Comparison of ENCODE assay signal across 26 mouse cellular contexts in the genomic region with DNA sequence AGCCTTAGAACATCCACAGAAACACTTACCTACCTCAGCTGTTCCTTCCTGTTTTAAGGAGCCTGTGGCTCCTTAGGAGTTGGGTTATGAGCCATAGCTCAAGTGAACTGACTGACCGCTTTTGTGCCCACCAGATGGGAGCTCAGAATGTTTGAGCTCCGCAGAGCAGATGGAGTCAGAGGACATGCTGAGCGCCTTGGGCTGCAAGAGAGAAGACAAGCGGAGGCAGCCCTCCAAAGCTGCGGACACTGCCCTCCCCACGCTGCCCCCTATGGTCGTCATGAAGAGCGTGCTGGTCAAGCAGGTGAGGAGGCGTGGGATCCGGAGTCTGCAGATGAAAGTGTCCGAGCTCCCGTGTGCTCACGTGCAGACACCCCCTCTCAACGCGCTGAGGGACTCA. TPM values are rescaled to one million over a fixed set of nuclear protein-coding genes. Genes with fewer than 3 reads are reported as not detected.
DNase-seq lines count a peak whose midpoint lies in the region; ATAC-seq and TF ChIP-seq lines count a peak whose summit lies in the region.
"Had no signal": no experiment of that assay in that cellular context is flagged by ENCODE, and none has a peak within 500 bp of the region (broad histone marks: within the 10 kb centered on the region; RNA-seq: fewer than 3 reads in every experiment).

No protein-coding gene starts in this region.

- TF ChIP-seq EP300 in liver, embryonic 14.5 days (IDR thresholded peaks at IDR 0.05; ENCODE audit: low read depth) = no peak

- H3K4me2 ChIP-seq in liver, embryonic 14.5 days (ENCODE audit: low read depth) = no peak overlapping the region
- no peak overlapping the region for H3K4me2 ChIP-seq in liver, embryonic 11.5 days
- H3K4me2 ChIP-seq in intestine, embryonic 15.5 days (replicated peaks) = no peak overlapping the region
- H3K4me2 ChIP-seq: forebrain, embryonic 13.5 days; heart, embryonic 11.5 days; limb, embryonic 15.5 days; midbrain, embryonic 12.5 days had no signal

- H3K27me3 ChIP-seq in liver, embryonic 14.5 days (ENCODE audit: control insufficient read depth, insufficient read depth, low read length) = no peaks in the 10 kb centered on the region
- no peaks in the 10 kb centered on the region for H3K27me3 ChIP-seq in liver, embryonic 11.5 days (replicated peaks; ENCODE audit: control insufficient read depth, insufficient read depth, low read length)
- no peaks in the 10 kb centered on the region for H3K27me3 ChIP-seq in intestine, embryonic 15.5 days (replicated peaks)
- H3K27me3 ChIP-seq: CH12.LX; forebrain, embryonic 13.5 days; limb, embryonic 15.5 days; midbrain, embryonic 12.5 days had no signal

- H3K9ac ChIP-seq in liver, embryonic 14.5 days (replicated peaks) = no peak overlapping the region
- H3K9ac ChIP-seq in liver, embryonic 11.5 days (ENCODE audit: low read depth, low read length) = no peak overlapping the region
- no peak overlapping the region for H3K9ac ChIP-seq in intestine, embryonic 15.5 days
- H3K9ac ChIP-seq: forebrain, embryonic 13.5 days; limb, embryonic 15.5 days had no signal

- 0 out of 2 replicates have a peak, but pooled peaks have one; percentile 22 for TF ChIP-seq CTCF in liver, embryonic 14.5 days (IDR thresholded peaks at IDR 0.05; ENCODE audit: low read depth)

- ATAC-seq in liver, embryonic 14.5 days (ENCODE audit: insufficient read depth) = no peak
- ATAC-seq in liver, embryonic 11.5 days (replicated peaks; ENCODE audit: low FRiP score) = no peak
- peak; percentile 71 for ATAC-seq in cerebellum, adult (ENCODE audit: insufficient number of reproducible peaks, low FRiP score, low TSS enrichment)
- no peak for ATAC-seq in intestine, embryonic 15.5 days
- ATAC-seq in frontal cortex, adult (ENCODE audit: low TSS enrichment) = no peak
- ATAC-seq: forebrain, embryonic 13.5 days; hindbrain, embryonic 16.5 days; intestine, postnatal 0 days had no signal

- H3K4me1 ChIP-seq in liver, embryonic 14.5 days (replicated peaks; ENCODE audit: control insufficient read depth in 2 of 2, insufficient read depth in 2 of 2, low read length in 1 of 2) = no peaks in the 10 kb centered on the region
- H3K4me1 ChIP-seq in liver, embryonic 11.5 days (replicated peaks; ENCODE audit: control insufficient read depth, insufficient read depth, low read length) = no peaks in the 10 kb centered on the region
- 0 out of 2 replicates have a peak, but pooled peaks cover 3% of the 10 kb centered on the region for H3K4me1 ChIP-seq in intestine, embryonic 15.5 days (replicated peaks)
- H3K4me1 ChIP-seq: forebrain, embryonic 13.5 days; limb, embryonic 15.5 days had no signal

- DNase-seq in liver, embryonic 14.5 days (ENCODE audit: low read depth in 3 of 3, low spot score in 3 of 3) = no peak
- DNase-seq in liver, embryonic 11.5 days (ENCODE audit: low spot score) = no peak
- DNase-seq in cerebellum, adult 9-10 months = peak; percentile 96
- no peak for DNase-seq in adrenal gland, postnatal 25 days
- DNase-seq: adrenal gland, postnatal 14 days; gastrocnemius, postnatal 10 days; heart, adult 11 months; kidney, postnatal 25 days; lung, postnatal 10 days; thymus, adult 2 months; thymus, postnatal 4 days had no signal

- no peaks in the 10 kb centered on the region for H3K9me3 ChIP-seq in liver, embryonic 14.5 days (ENCODE audit: control insufficient read depth, low read length)
- H3K9me3 ChIP-seq in liver, embryonic 11.5 days (ENCODE audit: control insufficient read depth, low read length) = no peaks in the 10 kb centered on the region
- no peaks in the 10 kb centered on the region for H3K9me3 ChIP-seq in intestine, embryonic 15.5 days
- H3K9me3 ChIP-seq: forebrain, embryonic 13.5 days; limb, embryonic 15.5 days; midbrain, embryonic 12.5 days had no signal

- H3K36me3 ChIP-seq in liver, embryonic 14.5 days (replicated peaks; ENCODE audit: control insufficient read depth, insufficient read depth, low read depth) = peaks cover 46% of the 10 kb centered on the region
- H3K36me3 ChIP-seq in liver, embryonic 11.5 days (ENCODE audit: control insufficient read depth, insufficient read depth, low read length) = peaks cover 48% of the 10 kb centered on the region
- H3K36me3 ChIP-seq in intestine, embryonic 15.5 days = peaks cover 7% of the 10 kb centered on the region; the same call in 1 of the 2 replicates

- WGBS in liver, embryonic 14.5 days (ENCODE audit: insufficient replicate concordance) = 81% methylated on average over 15 of the region's 15 CpGs
- 88% methylated on average over 15 of the region's 15 CpGs for WGBS in liver, embryonic 11.5 days
- 92% methylated on average over 15 of the region's 15 CpGs for WGBS in intestine, embryonic 15.5 days

- H3K27ac ChIP-seq in liver, embryonic 14.5 days = no peak overlapping the region
- no peak overlapping the region for H3K27ac ChIP-seq in liver, embryonic 11.5 days (ENCODE audit: low read depth, low read length)
- H3K27ac ChIP-seq in intestine, embryonic 15.5 days = no peak overlapping the region
- H3K27ac ChIP-seq: forebrain, embryonic 13.5 days; limb, embryonic 15.5 days; midbrain, embryonic 12.5 days; stomach, postnatal 0 days had no signal

- H3K4me3 ChIP-seq in liver, embryonic 14.5 days (ENCODE audit: insufficient read depth in 1 of 2, low read depth in 2 of 2, low read length in 2 of 2) = no peak overlapping the region
- no peak overlapping the region for H3K4me3 ChIP-seq in liver, embryonic 11.5 days (ENCODE audit: low read depth, low read length)
- no peak overlapping the region for H3K4me3 ChIP-seq in intestine, embryonic 15.5 days (replicated peaks)
- H3K4me3 ChIP-seq: forebrain, embryonic 13.5 days; limb, embryonic 15.5 days; midbrain, embryonic 12.5 days had no signal

RNA-seq across cellular contexts. Expression of a gene that starts 13.3 kb away (rescaled TPM):
- polyA plus RNA-seq in liver, embryonic 14.5 days (2012; rRNA removed) = 7.5 and 8.8 TPM in 2 replicates
- polyA plus RNA-seq in liver, embryonic 14.5 days (2014; fragmentation: Nextera tagmentation; extraction: Ambion mirVana) = 10.0 and 10.7 TPM in 2 replicates
- 23.8 and 28.1 TPM in 2 replicates for polyA plus RNA-seq in liver, embryonic 11.5 days (2014; fragmentation: Nextera tagmentation; extraction: Ambion mirVana)
- polyA plus RNA-seq in intestine, embryonic 15.5 days (2015; fragmentation: Nextera tagmentation; extraction: Ambion mirVana) = 10.6 TPM in 2 replicates
- total RNA-seq in adrenal gland, postnatal 25 days (2021) = 29.9 and 31.0 TPM in 2 replicates

RNA-seq across cellular contexts. Expression of a gene that starts 30.1 kb away (rescaled TPM):
- not detected in 2 replicates for polyA plus RNA-seq in liver, embryonic 14.5 days (2012; rRNA removed)
- polyA plus RNA-seq in liver, embryonic 14.5 days (2014; fragmentation: Nextera tagmentation; extraction: Ambion mirVana) = not detected in 2 replicates
- polyA plus RNA-seq in liver, embryonic 11.5 days (2014; fragmentation: Nextera tagmentation; extraction: Ambion mirVana) = 0.05 and 0.08 TPM in 2 replicates
- polyA plus RNA-seq in intestine, embryonic 15.5 days (2015; fragmentation: Nextera tagmentation; extraction: Ambion mirVana) = 0.06 and 0.34 TPM in 2 replicates
- total RNA-seq in adrenal gland, postnatal 25 days (2021) = 0.86 and 1.9 TPM in 2 replicates
- total RNA-seq: CH12.LX; gastrocnemius, postnatal 10 days; hematopoietic stem cell, adult 5-6 weeks had no signal
- polyA plus RNA-seq: heart, embryonic 11.5 days; heart, postnatal 0 days; kidney, embryonic 14.5 days; limb, embryonic 15.5 days; liver, embryonic 16.5 days had no signal
